In genomic region chr6:17211346-17211745, GRCm38 (mm10) we compare ENCODE assay signal across 9 mouse cellular contexts.
DNase-seq lines count a peak whose midpoint lies in the region; ATAC-seq and TF ChIP-seq lines count a peak whose summit lies in the region.
"Had no signal": no experiment of that assay in that cellular context is flagged by ENCODE, and none has a peak within 500 bp of the region (broad histone marks: within the 10 kb centered on the region; RNA-seq: fewer than 3 reads in every experiment).

No protein-coding gene starts in this region.

- peak; percentile 76; the same call in 1 of the 2 replicates for ATAC-seq in kidney, embryonic 15.5 days (replicated peaks; ENCODE audit: low FRiP score)
- ATAC-seq in forebrain, postnatal 0 days, result peak; percentile 78
- no peak for ATAC-seq in intestine, embryonic 15.5 days
- no peak for ATAC-seq in heart, embryonic 11.5 days (replicated peaks; ENCODE audit: insufficient number of reproducible peaks, low FRiP score, low TSS enrichment)
- ATAC-seq: hindbrain, embryonic 16.5 days had no signal

- no peaks in the 10 kb centered on the region for H3K36me3 ChIP-seq in kidney, embryonic 15.5 days
- no peaks in the 10 kb centered on the region for H3K36me3 ChIP-seq in forebrain, postnatal 0 days (ENCODE audit: insufficient read depth)
- H3K36me3 ChIP-seq in intestine, embryonic 15.5 days, result no peaks in the 10 kb centered on the region
- H3K36me3 ChIP-seq in heart, embryonic 11.5 days (ENCODE audit: control insufficient read depth, insufficient read depth, low read length), result no peaks in the 10 kb centered on the region

- H3K9ac ChIP-seq in kidney, embryonic 15.5 days, result no peak overlapping the region
- H3K9ac ChIP-seq in forebrain, postnatal 0 days, result no peak overlapping the region
- H3K9ac ChIP-seq in intestine, embryonic 15.5 days, result no peak overlapping the region
- no peak overlapping the region for H3K9ac ChIP-seq in heart, embryonic 11.5 days (ENCODE audit: low read depth, low read length)

- no peaks in the 10 kb centered on the region for H3K4me1 ChIP-seq in kidney, embryonic 15.5 days
- no peaks in the 10 kb centered on the region for H3K4me1 ChIP-seq in forebrain, postnatal 0 days (ENCODE audit: insufficient read depth)
- no peaks in the 10 kb centered on the region for H3K4me1 ChIP-seq in intestine, embryonic 15.5 days (replicated peaks)
- no peaks in the 10 kb centered on the region for H3K4me1 ChIP-seq in heart, embryonic 11.5 days (ENCODE audit: control insufficient read depth, insufficient read depth, low read length)

- no peaks in the 10 kb centered on the region for H3K9me3 ChIP-seq in kidney, embryonic 15.5 days (replicated peaks)
- H3K9me3 ChIP-seq in forebrain, postnatal 0 days (ENCODE audit: low read length), result no peaks in the 10 kb centered on the region
- H3K9me3 ChIP-seq in intestine, embryonic 15.5 days, result no peaks in the 10 kb centered on the region
- H3K9me3 ChIP-seq in heart, embryonic 11.5 days (replicated peaks; ENCODE audit: control insufficient read depth, low read length), result no peaks in the 10 kb centered on the region

- H3K27me3 ChIP-seq in kidney, embryonic 15.5 days, result no peaks in the 10 kb centered on the region
- H3K27me3 ChIP-seq in forebrain, postnatal 0 days (ENCODE audit: insufficient read depth, low read length), result no peaks in the 10 kb centered on the region
- H3K27me3 ChIP-seq in intestine, embryonic 15.5 days (replicated peaks), result no peaks in the 10 kb centered on the region
- no peaks in the 10 kb centered on the region for H3K27me3 ChIP-seq in heart, embryonic 11.5 days (ENCODE audit: control insufficient read depth, insufficient read depth, low read length)

- DNase-seq in kidney, postnatal 14 days, result no peak
- DNase-seq in 3134 (ENCODE audit: extremely low read depth, insufficient read length, low spot score), result peak; percentile 86
- peak; percentile 66 for DNase-seq in 416B (ENCODE audit: low read depth)
- peak; percentile 61 for DNase-seq in forebrain, postnatal 0 days

- H3K4me2 ChIP-seq in kidney, embryonic 15.5 days, result no peak overlapping the region
- no peak overlapping the region for H3K4me2 ChIP-seq in forebrain, postnatal 0 days (ENCODE audit: low read depth)
- no peak overlapping the region for H3K4me2 ChIP-seq in intestine, embryonic 15.5 days (replicated peaks)
- no peak overlapping the region for H3K4me2 ChIP-seq in heart, embryonic 11.5 days

- TF ChIP-seq CTCF in forebrain, postnatal 0 days (IDR thresholded peaks at IDR 0.05; ENCODE audit: low read depth), result no peak

- H3K27ac ChIP-seq in kidney, embryonic 15.5 days, result no peak overlapping the region
- no peak overlapping the region for H3K27ac ChIP-seq in forebrain, postnatal 0 days (ENCODE audit: low read depth, low read length)
- no peak overlapping the region for H3K27ac ChIP-seq in intestine, embryonic 15.5 days
- H3K27ac ChIP-seq in heart, embryonic 11.5 days (ENCODE audit: low read depth, low read length), result no peak overlapping the region
- H3K27ac ChIP-seq: macrophage had no signal

- H3K4me3 ChIP-seq in kidney, embryonic 15.5 days (replicated peaks), result no peak overlapping the region
- no peak overlapping the region for H3K4me3 ChIP-seq in forebrain, postnatal 0 days (ENCODE audit: low read depth, low read length)
- no peak overlapping the region for H3K4me3 ChIP-seq in intestine, embryonic 15.5 days (replicated peaks)
- no peak overlapping the region for H3K4me3 ChIP-seq in heart, embryonic 11.5 days (ENCODE audit: low read depth, low read length)

- 38% methylated on average over 5 of the region's 5 CpGs for WGBS in kidney, embryonic 15.5 days
- WGBS in forebrain, postnatal 0 days, result 43% methylated on average over 5 of the region's 5 CpGs
- WGBS in intestine, embryonic 15.5 days, result 58% methylated on average over 5 of the region's 5 CpGs
- WGBS in heart, embryonic 11.5 days (ENCODE audit: insufficient replicate concordance), result 54% methylated on average over 5 of the region's 5 CpGs

Comparison
In these comparisons a context has a peak if more than half of its experiments do, and no peak if none do; other contexts are left out.
1. ATAC-seq: peak in kidney, embryonic 15.5 days (single experiment) and forebrain, postnatal 0 days (single experiment); none in intestine, embryonic 15.5 days (single experiment) and heart, embryonic 11.5 days (single experiment).